Mouse (Mus musculus) left cerebral cortex, adult 9 months (tissue): Measurements from ENCODE around the gene Ldha.

ENCODE experiments used
- DNase-seq, 2 experiments: peaks; one replicate each; pipeline ENCODE4 v3.0.0; 2022; ENCODE audit warnings: low spot score in 2 of 2

The Ldha gene

GRCm38 (mm10) chr7:46838104-46838671, 3.1 kb upstream of the Ldha start:
- DNase-seq: peak in 1 of 2 experiments; percentile 23

GRCm38 (mm10) chr7:46838891-46839302, 2.4 kb upstream of the Ldha start:
- DNase-seq: peak; percentile 66 to 87

GRCm38 (mm10) chr7:46839446-46839845, 1.8 kb upstream of the Ldha start:
- DNase-seq: peak in 1 of 2 experiments; percentile 14

GRCm38 (mm10) chr7:46839861-46840260, 1.4 kb upstream of the Ldha start:
- no peak for DNase-seq

GRCm38 (mm10) chr7:46840326-46840725, 949 bp upstream of the Ldha start:
- DNase-seq: no peak

- DNase-seq: no peak
Observed at GRCm38 (mm10) chr7:46842278-46842677, 1.0 kb downstream of the Ldha start.

GRCm38 (mm10) chr7:46843576-46843975, 2.3 kb downstream of the Ldha start:
- no peak for DNase-seq

GRCm38 (mm10) chr7:46845211-46845977, 4.1 kb downstream of the Ldha start:
- DNase-seq: peak; percentile 74 to 89

GRCm38 (mm10) chr7:46845978-46846485, 4.8 kb downstream of the Ldha start:
- peak in 1 of 2 experiments; percentile 54 for DNase-seq

- peak in 1 of 2 experiments; percentile 37 for DNase-seq
Observed at GRCm38 (mm10) chr7:46846486-46847244, 5.4 kb downstream of the Ldha start.

GRCm38 (mm10) chr7:46849287-46849686, 8.0 kb downstream of the Ldha start:
- DNase-seq: no peak

GRCm38 (mm10) chr7:46851026-46851425, 9.8 kb downstream of the Ldha start:
- no peak for DNase-seq

- no peak for DNase-seq
Observed at GRCm38 (mm10) chr7:46852666-46853065, 11.4 kb downstream of the Ldha start.

- no peak for DNase-seq
Observed at GRCm38 (mm10) chr7:46853365-46853764, 12.1 kb downstream of the Ldha start.

GRCm38 (mm10) chr7:46855866-46856560, 14.7 kb downstream of the Ldha start:
- DNase-seq: no peak

GRCm38 (mm10) chr7:46857436-46857835, 16.2 kb downstream of the Ldha start:
- no peak for DNase-seq

GRCm38 (mm10) chr7:46859031-46859430, 17.8 kb downstream of the Ldha start:
- no peak for DNase-seq

- no peak for DNase-seq
Observed at GRCm38 (mm10) chr7:46860996-46861395, 19.7 kb downstream of the Ldha start, which contains the start of gene Ldhc. TSS of gene Ldhc (plus strand) at chr7:46861203.

- DNase-seq: no peak
Observed at GRCm38 (mm10) chr7:46871988-46872387, 30.7 kb downstream of the Ldha start.

GRCm38 (mm10) chr7:46876841-46877240, 35.6 kb downstream of the Ldha start:
- DNase-seq: peak; percentile 5 to 26

- no peak for DNase-seq
Observed at GRCm38 (mm10) chr7:46877255-46877654, 36.0 kb downstream of the Ldha start.

GRCm38 (mm10) chr7:46879851-46880250, 38.6 kb downstream of the Ldha start:
- no peak for DNase-seq
